Comparison of ENCODE assay signal across 12 mouse cellular contexts in genomic region chr10:40970601-40971245, GRCm38 (mm10).
DNase-seq lines count a peak whose midpoint lies in the region; ATAC-seq and TF ChIP-seq lines count a peak whose summit lies in the region.
"Had no signal": no experiment of that assay in that cellular context is flagged by ENCODE, and none has a peak within 500 bp of the region (broad histone marks: within the 10 kb centered on the region; RNA-seq: fewer than 3 reads in every experiment).

No protein-coding gene starts in this region.

- no peak for TF ChIP-seq CTCF in kidney, adult 2 months (conservative IDR thresholded peaks at IDR 0.05; ENCODE audit: insufficient read depth, insufficient read length, low read depth, low read length)

- peak; percentile 55 for DNase-seq in heart, adult 11 months
- DNase-seq in heart, adult 8-10 months (ENCODE audit: low spot score) = no peak
- peak; percentile 45 for DNase-seq in brain, embryonic 18.5 days (ENCODE audit: low read depth, low spot score)
- peak; percentile 48 for DNase-seq in hindbrain, embryonic 14.5 days (ENCODE audit: low spot score)
- no peak for DNase-seq in kidney, adult 2 months
- no peak for DNase-seq in ovary, postnatal 36 days (ENCODE audit: low spot score)
- DNase-seq: lung, postnatal 14 days had no signal

- peaks cover 20% of the 10 kb centered on the region; the same call in 1 of the 2 replicates for H3K4me1 ChIP-seq in hindbrain, embryonic 14.5 days (replicated peaks; ENCODE audit: control insufficient read depth, insufficient read depth, low read length)
- peaks cover 18% of the 10 kb centered on the region for H3K4me1 ChIP-seq in midbrain, embryonic 16.5 days (ENCODE audit: control insufficient read depth, insufficient read depth, low read length)
- no peaks in the 10 kb centered on the region for H3K4me1 ChIP-seq in kidney, adult 2 months (ENCODE audit: control insufficient read depth, insufficient read depth, low read length)
- H3K4me1 ChIP-seq in intestine, embryonic 15.5 days (replicated peaks) = peaks cover 4% of the 10 kb centered on the region; the same call in 1 of the 2 replicates

- H3K27ac ChIP-seq in hindbrain, embryonic 14.5 days = no peak overlapping the region
- H3K27ac ChIP-seq in midbrain, embryonic 16.5 days (ENCODE audit: low read length) = no peak overlapping the region
- H3K27ac ChIP-seq in kidney, adult 2 months (ENCODE audit: insufficient read depth, low read depth, low read length) = no peak overlapping the region
- no peak overlapping the region for H3K27ac ChIP-seq in intestine, embryonic 15.5 days
- H3K27ac ChIP-seq: kidney, postnatal 0 days; limb, embryonic 13.5 days; neural tube, embryonic 15.5 days had no signal

- 60% methylated on average over 12 of the region's 12 CpGs for WGBS in hindbrain, embryonic 14.5 days
- WGBS in midbrain, embryonic 16.5 days = 55% methylated on average over 12 of the region's 12 CpGs
- 83% methylated on average over 12 of the region's 12 CpGs for WGBS in kidney, adult 2 months
- WGBS in intestine, embryonic 15.5 days = 84% methylated on average over 12 of the region's 12 CpGs

- peak; percentile 40; the same call in 1 of the 2 replicates for ATAC-seq in hindbrain, embryonic 14.5 days (ENCODE audit: low FRiP score)
- peak; percentile 75 for ATAC-seq in midbrain, embryonic 16.5 days
- ATAC-seq in intestine, embryonic 15.5 days = no peak

- H3K9me3 ChIP-seq in hindbrain, embryonic 14.5 days (ENCODE audit: control insufficient read depth, low read length) = no peaks in the 10 kb centered on the region
- no peaks in the 10 kb centered on the region for H3K9me3 ChIP-seq in midbrain, embryonic 16.5 days (replicated peaks; ENCODE audit: control insufficient read depth, low read length, poor library complexity, severe bottlenecking)
- no peaks in the 10 kb centered on the region for H3K9me3 ChIP-seq in intestine, embryonic 15.5 days
- H3K9me3 ChIP-seq: limb, embryonic 13.5 days; neural tube, embryonic 15.5 days had no signal

- H3K36me3 ChIP-seq in hindbrain, embryonic 14.5 days (replicated peaks; ENCODE audit: control insufficient read depth, insufficient read depth) = no peaks in the 10 kb centered on the region
- no peaks in the 10 kb centered on the region for H3K36me3 ChIP-seq in midbrain, embryonic 16.5 days (ENCODE audit: control insufficient read depth, insufficient read depth, low read length)
- H3K36me3 ChIP-seq in kidney, adult 2 months (ENCODE audit: control insufficient read depth, insufficient read depth, low read length) = no peaks in the 10 kb centered on the region
- no peaks in the 10 kb centered on the region for H3K36me3 ChIP-seq in intestine, embryonic 15.5 days
- H3K36me3 ChIP-seq: limb, embryonic 13.5 days; neural tube, embryonic 15.5 days had no signal

- no peak for TF ChIP-seq POLR2A in kidney, adult 2 months (IDR thresholded peaks at IDR 0.05; ENCODE audit: low read depth, low read length)

- no peak overlapping the region; the same call in 1 of the 2 replicates for H3K9ac ChIP-seq in hindbrain, embryonic 14.5 days
- no peak overlapping the region for H3K9ac ChIP-seq in midbrain, embryonic 16.5 days (ENCODE audit: low read depth, low read length)
- no peak overlapping the region for H3K9ac ChIP-seq in intestine, embryonic 15.5 days
- H3K9ac ChIP-seq: limb, embryonic 13.5 days; neural tube, embryonic 15.5 days had no signal

- H3K4me2 ChIP-seq in hindbrain, embryonic 14.5 days (replicated peaks) = no peak overlapping the region
- H3K4me2 ChIP-seq in midbrain, embryonic 16.5 days (ENCODE audit: low read length) = no peak overlapping the region
- no peak overlapping the region for H3K4me2 ChIP-seq in intestine, embryonic 15.5 days (replicated peaks)

- H3K4me3 ChIP-seq in hindbrain, embryonic 14.5 days (replicated peaks; ENCODE audit: low read length) = no peak overlapping the region
- no peak overlapping the region for H3K4me3 ChIP-seq in midbrain, embryonic 16.5 days (ENCODE audit: low read depth, low read length)
- no peak overlapping the region for H3K4me3 ChIP-seq in kidney, adult 2 months (ENCODE audit: insufficient read depth, low read depth, low read length)
- no peak overlapping the region for H3K4me3 ChIP-seq in intestine, embryonic 15.5 days (replicated peaks)
- H3K4me3 ChIP-seq: limb, embryonic 13.5 days; neural tube, embryonic 15.5 days had no signal

- H3K27me3 ChIP-seq in hindbrain, embryonic 14.5 days (ENCODE audit: control insufficient read depth, insufficient read depth, low read length) = no peaks in the 10 kb centered on the region
- no peaks in the 10 kb centered on the region for H3K27me3 ChIP-seq in midbrain, embryonic 16.5 days (ENCODE audit: control insufficient read depth, insufficient read depth, low read depth, low read length)
- no peaks in the 10 kb centered on the region for H3K27me3 ChIP-seq in kidney, adult 2 months (replicated peaks; ENCODE audit: control insufficient read depth, insufficient read depth, low read length)
- 0 out of 2 replicates have a peak, but pooled peaks cover 8% of the 10 kb centered on the region for H3K27me3 ChIP-seq in intestine, embryonic 15.5 days (replicated peaks)
- H3K27me3 ChIP-seq: limb, embryonic 13.5 days; neural tube, embryonic 15.5 days had no signal

Comparison
In these comparisons a context has a peak if more than half of its experiments do, and no peak if none do; other contexts are left out.
1. DNase-seq: peak in heart, adult 11 months (single experiment), brain, embryonic 18.5 days (single experiment) and hindbrain, embryonic 14.5 days (single experiment); none in heart, adult 8-10 months (single experiment), kidney, adult 2 months (single experiment) and ovary, postnatal 36 days (single experiment).